Mouse (Mus musculus): ENCODE measurements around the gene Gatad2b.

- TF ChIP-seq MAX (IDR thresholded peaks at IDR 0.05) (no peak), CTCF (IDR thresholded peaks at IDR 0.05; ENCODE audit: control insufficient read depth, insufficient read depth, insufficient read length) (no peak), MYOD1 (IDR thresholded peaks at IDR 0.05; ENCODE audit: control insufficient read depth, insufficient read length, low read depth) (no peak)
Measured at GRCm38 (mm10) chr3:90266901-90267775, 25.8 kb upstream of the Gatad2b start.

Measured in C2C12 (cell line).